Mouse (Mus musculus) midbrain, embryonic 16.5 days (tissue): ENCODE data around the gene Top3a. TPM values are rescaled to one million over a fixed set of nuclear protein-coding genes. Genes with fewer than 3 reads are reported as not detected.

ENCODE experiments used
- ATAC-seq: fragments of 200-750 bp; cut with Nextera tagmentation; 2 replicates; pipeline ENCODE4 v1.8.0; 2017; ENCODE audit warnings: moderate TSS enrichment
- H3K27ac ChIP-seq: fragments of 300-500 bp; sonication (generic); 2 replicates; pipeline ENCODE4 v1.5.1; 2014; ENCODE audit warnings: mild to moderate bottlenecking, low read length, mixed read lengths
- H3K27me3 ChIP-seq: fragments of 300-500 bp; sonication (generic); 2 replicates; pipeline ENCODE4 v1.6.1; 2014; ENCODE audit warnings: low read depth, low read length, mixed read lengths; ENCODE audit not compliant: control insufficient read depth, insufficient read depth
- H3K36me3 ChIP-seq: fragments of 300-500 bp; sonication (generic); 2 replicates; pipeline ENCODE4 v1.6.1; 2014; ENCODE audit warnings: mild to moderate bottlenecking, low read length, moderate library complexity, mixed read lengths; ENCODE audit not compliant: control insufficient read depth, insufficient read depth
- H3K4me1 ChIP-seq: fragments of 300-500 bp; sonication (generic); 2 replicates; pipeline ENCODE4 v1.6.1; 2014; ENCODE audit warnings: mild to moderate bottlenecking, low read length, mixed read lengths; ENCODE audit not compliant: control insufficient read depth, insufficient read depth
- H3K4me2 ChIP-seq: fragments of 300-500 bp; sonication (generic); 2 replicates; pipeline ENCODE4 v1.6.1; 2014; ENCODE audit warnings: mild to moderate bottlenecking, low read length, mixed read lengths
- H3K4me3 ChIP-seq: fragments of 300-500 bp; sonication (generic); 2 replicates; pipeline ENCODE4 v1.5.1; 2014; ENCODE audit warnings: low read depth, mild to moderate bottlenecking, low read length, moderate library complexity, mixed read lengths
- H3K9ac ChIP-seq: fragments of 300-500 bp; sonication (generic); 2 replicates; pipeline ENCODE4 v1.6.1; 2014; ENCODE audit warnings: low read depth, low read length, mixed read lengths
- H3K9me3 ChIP-seq: fragments of 300-500 bp; sonication (generic); replicated peaks from 2 replicates; pipeline ENCODE4 v1.6.1; 2014; ENCODE audit warnings: mild to moderate bottlenecking, low read length, mixed read lengths; ENCODE audit not compliant: control insufficient read depth, poor library complexity, severe bottlenecking
- WGBS: fragments of 180-500 bp; shearing (Covaris S2); extraction: QIAGEN DNeasy Blood & Tissue Kit; methylation state at CpG from one replicate; pipeline ENCODE4 v1.1.7; 2014; 5-methylcytosine and 5-hydroxymethylcytosine counted together
- polyA plus RNA-seq: library from polyadenylated mRNA; unstranded; fragments of >200 nt; fragmentation: Nextera tagmentation; extraction: Ambion mirVana; gene quantifications from 2 replicates; pipeline ENCODE4 v1.2.1, GENCODE M21; 2015

Gene Top3a
- polyA plus RNA-seq, 1 experiment from 2014 or later: 8.0 TPM

DNA sequence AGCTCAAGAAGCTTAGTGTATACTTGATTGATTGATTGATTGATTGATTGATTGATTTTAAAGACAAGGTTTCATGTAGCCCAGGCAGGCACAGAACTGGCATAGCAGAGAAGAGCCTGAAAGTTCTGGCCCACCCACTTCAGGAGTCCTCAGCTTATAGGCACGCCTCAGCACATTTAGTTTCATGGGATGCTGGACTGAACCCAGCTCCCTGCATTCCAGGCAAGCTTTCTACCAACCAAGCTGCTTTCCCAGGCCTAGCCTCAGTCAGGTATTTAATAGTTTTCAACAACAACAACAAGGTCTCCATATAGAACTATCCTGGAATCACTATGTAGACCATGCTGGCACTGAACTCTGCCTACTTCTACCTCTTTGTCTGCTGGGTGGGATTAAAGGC is 32.4 kb upstream of the Top3a start:
- Histone ChIP-seq H3K4me2 (no peak overlapping the region), H3K27ac (no peak overlapping the region), H3K36me3 (no peaks in the 10 kb centered on the region), H3K4me1 (no peaks in the 10 kb centered on the region; the same call in 1 of the 2 replicates), H3K9me3 (no peaks in the 10 kb centered on the region), H3K4me3 (no peak overlapping the region), H3K9ac (no peak overlapping the region), H3K27me3 (no peaks in the 10 kb centered on the region)
- 81% methylated on average over 1 of the region's 1 CpGs for WGBS
- ATAC-seq: no peak

- no peak overlapping the region for H3K27ac ChIP-seq
- no peaks in the 10 kb centered on the region for H3K9me3 ChIP-seq
- H3K36me3 ChIP-seq: no peaks in the 10 kb centered on the region
- H3K4me3 ChIP-seq: no peak overlapping the region
- no peak overlapping the region for H3K9ac ChIP-seq
- H3K4me2 ChIP-seq: no peak overlapping the region
- H3K4me1 ChIP-seq: no peaks in the 10 kb centered on the region; the same call in 1 of the 2 replicates
- no peaks in the 10 kb centered on the region for H3K27me3 ChIP-seq
- 83% methylated on average over 4 of the region's 4 CpGs for WGBS
- no peak for ATAC-seq
Observed at GRCm38 (mm10) chr11:60808286-60809070, 31.3 kb upstream of the Top3a start.

- H3K36me3 ChIP-seq: no peaks in the 10 kb centered on the region
- no peak overlapping the region for H3K4me3 ChIP-seq
- no peaks in the 10 kb centered on the region for H3K9me3 ChIP-seq
- H3K27me3 ChIP-seq: no peaks in the 10 kb centered on the region
- H3K4me2 ChIP-seq: no peak overlapping the region
- H3K9ac ChIP-seq: no peak overlapping the region
- ATAC-seq: no peak
- H3K4me1 ChIP-seq: no peaks in the 10 kb centered on the region
- 90% methylated on average over 1 of the region's 1 CpGs for WGBS
- no peak overlapping the region for H3K27ac ChIP-seq
Observed at GRCm38 (mm10) chr11:60800892-60801291, 23.7 kb upstream of the Top3a start.

GRCm38 (mm10) chr11:60799977-60800376 is 22.8 kb upstream of the Top3a start:
- Histone ChIP-seq H3K4me2 (no peak overlapping the region), H3K36me3 (no peaks in the 10 kb centered on the region), H3K4me3 (no peak overlapping the region), H3K27ac (no peak overlapping the region), H3K9me3 (no peaks in the 10 kb centered on the region), H3K27me3 (no peaks in the 10 kb centered on the region), H3K4me1 (no peaks in the 10 kb centered on the region), H3K9ac (no peak overlapping the region)
- whole genome bisulfite sequencing: 90% methylated on average over 4 of the region's 4 CpGs
- no peak for ATAC-seq

GRCm38 (mm10) chr11:60796342-60796741 is 19.2 kb upstream of the Top3a start:
- Histone ChIP-seq H3K9ac (no peak overlapping the region), H3K4me3 (no peak overlapping the region), H3K36me3 (no peaks in the 10 kb centered on the region), H3K27me3 (no peaks in the 10 kb centered on the region), H3K4me2 (no peak overlapping the region), H3K9me3 (no peaks in the 10 kb centered on the region), H3K4me1 (no peaks in the 10 kb centered on the region), H3K27ac (no peak overlapping the region)
- ATAC-seq: no peak
- WGBS: 95% methylated on average over 11 of the region's 11 CpGs

GRCm38 (mm10) chr11:60790472-60790871 is 13.3 kb upstream of the Top3a start:
- Histone ChIP-seq H3K36me3 (peaks cover 8% of the 10 kb centered on the region), H3K4me1 (no peaks in the 10 kb centered on the region)
- WGBS: 98% methylated on average over 2 of the region's 2 CpGs

DNA sequence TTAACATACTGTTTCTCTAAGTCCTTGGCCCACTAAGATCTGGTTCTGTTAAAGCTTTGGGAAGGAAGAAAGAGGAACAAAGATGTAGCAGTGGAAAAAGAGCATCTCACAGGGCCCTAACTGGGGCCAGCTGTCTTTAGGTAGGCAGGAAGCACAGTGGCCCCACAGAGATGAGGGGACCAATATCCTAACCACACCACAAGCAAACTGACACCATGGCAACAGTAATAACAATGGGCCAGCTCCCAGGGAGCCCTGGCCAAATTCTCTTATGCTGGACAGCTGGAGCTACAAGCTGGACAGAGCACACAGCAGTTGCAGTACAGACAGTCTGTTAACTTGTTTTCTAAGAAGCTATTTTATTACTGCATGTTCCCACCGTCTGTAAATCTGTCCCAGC is 10.4 kb upstream of the Top3a start:
- Histone ChIP-seq H3K27me3 (no peaks in the 10 kb centered on the region), H3K9ac (no peak overlapping the region), H3K4me1 (peaks cover 1% of the 10 kb centered on the region), H3K36me3 (peaks cover 25% of the 10 kb centered on the region), H3K9me3 (no peaks in the 10 kb centered on the region), H3K27ac (no peak overlapping the region), H3K4me3 (no peak overlapping the region), H3K4me2 (no peak overlapping the region)
- 47% methylated on average over 1 of the region's 1 CpGs for WGBS
- no peak for ATAC-seq

More at GRCm38 (mm10) chr11:60790472-60790871, 13.3 kb upstream of the Top3a start:
- H3K9ac ChIP-seq: no peak overlapping the region
- H3K27me3 ChIP-seq: no peaks in the 10 kb centered on the region
- ATAC-seq: no peak
- no peak overlapping the region for H3K27ac ChIP-seq
- H3K9me3 ChIP-seq: no peaks in the 10 kb centered on the region
- no peak overlapping the region for H3K4me2 ChIP-seq
- no peak overlapping the region for H3K4me3 ChIP-seq

GRCm38 (mm10) chr11:60784179-60784922 is 7.2 kb upstream of the Top3a start:
- no peak overlapping the region for H3K4me2 ChIP-seq
- H3K4me3 ChIP-seq: no peak overlapping the region
- 95% methylated on average over 8 of the region's 8 CpGs for WGBS
- no peak overlapping the region for H3K27ac ChIP-seq
- no peaks in the 10 kb centered on the region for H3K27me3 ChIP-seq
- H3K4me1 ChIP-seq: peaks cover 34% of the 10 kb centered on the region
- no peaks in the 10 kb centered on the region for H3K9me3 ChIP-seq
- H3K36me3 ChIP-seq: peaks cover 25% of the 10 kb centered on the region
- ATAC-seq: no peak
- no peak overlapping the region for H3K9ac ChIP-seq

DNA sequence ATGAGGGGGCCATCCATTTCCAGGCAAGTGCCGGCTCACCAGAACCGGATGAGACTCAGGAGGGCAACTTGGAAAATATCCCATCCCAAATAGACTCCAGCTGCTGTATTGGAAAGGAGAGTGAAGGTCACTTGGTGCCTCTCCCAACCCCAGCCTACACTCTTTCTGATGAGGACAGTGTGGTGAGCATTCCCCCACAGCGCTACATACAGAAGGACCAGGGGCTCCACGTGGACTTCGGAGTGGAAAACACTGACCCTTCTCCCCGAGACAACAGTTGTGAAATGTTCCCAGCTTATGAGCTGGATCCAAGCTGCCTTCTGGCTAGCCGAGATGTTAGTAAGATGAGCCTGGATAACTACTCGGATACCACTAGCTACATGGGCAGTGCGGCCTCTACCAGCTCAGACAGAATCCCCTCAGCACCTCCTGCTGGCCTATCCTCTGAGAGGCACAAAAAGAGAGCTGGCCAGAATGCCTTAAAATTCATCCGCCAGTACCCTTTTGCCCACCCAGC is 2.6 kb upstream of the Top3a start:
- no peaks in the 10 kb centered on the region for H3K27me3 ChIP-seq
- 93% methylated on average over 10 of the region's 10 CpGs for WGBS
- H3K27ac ChIP-seq: no peak overlapping the region
- peaks cover 67% of the 10 kb centered on the region for H3K4me1 ChIP-seq
- H3K9ac ChIP-seq: no peak overlapping the region
- ATAC-seq: no peak
- peak overlapping the region; percentile 40 for H3K4me2 ChIP-seq
- no peak overlapping the region for H3K4me3 ChIP-seq
- H3K36me3 ChIP-seq: peaks cover 11% of the 10 kb centered on the region
- H3K9me3 ChIP-seq: no peaks in the 10 kb centered on the region
